Mouse (Mus musculus) forebrain, embryonic 10.5 days (tissue): ENCODE data around the gene Srgn. TPM values are rescaled to one million over a fixed set of nuclear protein-coding genes. Genes with fewer than 3 reads are reported as not detected.

Source experiments
- DNase-seq: peaks from one replicate; pipeline ENCODE4 v3.0.0-alpha.2; 2017; ENCODE audit warnings: low spot score; ENCODE audit errors: extremely low spot score
- H3K27ac ChIP-seq: fragments of 300-500 bp; sonication (generic); 2 replicates; pipeline ENCODE4 v1.5.1; 2016; ENCODE audit warnings: mild to moderate bottlenecking
- H3K27me3 ChIP-seq: fragments of 300-500 bp; sonication (generic); 2 replicates; pipeline ENCODE4 v1.6.1; 2016; ENCODE audit warnings: mild to moderate bottlenecking; ENCODE audit not compliant: poor library complexity, severe bottlenecking
- H3K36me3 ChIP-seq: fragments of 300-500 bp; sonication (generic); replicated peaks from 2 replicates; pipeline ENCODE4 v1.6.1; 2016; ENCODE audit warnings: mild to moderate bottlenecking, moderate library complexity
- H3K4me1 ChIP-seq: fragments of 300-500 bp; sonication (generic); 2 replicates; pipeline ENCODE4 v1.6.1; 2016
- H3K4me3 ChIP-seq: fragments of 300-500 bp; sonication (generic); 2 replicates; pipeline ENCODE4 v1.5.1; 2016; ENCODE audit warnings: mild to moderate bottlenecking, moderate library complexity
- H3K9me3 ChIP-seq: fragments of 300-500 bp; sonication (generic); 2 replicates; pipeline ENCODE4 v1.6.1; 2016; ENCODE audit warnings: mild to moderate bottlenecking, moderate library complexity
- WGBS: fragments of 180-500 bp; shearing (Covaris S2); methylation state at CpG from one replicate; pipeline ENCODE4 v1.1.7; 2016; 5-methylcytosine and 5-hydroxymethylcytosine counted together
- polyA plus RNA-seq: library from polyadenylated mRNA; unstranded; fragments of >200 nt; fragmentation: Nextera tagmentation; extraction: Ambion mirVana; gene quantifications from 2 replicates; pipeline ENCODE4 v1.2.1, GENCODE M21; 2016

Srgn gene
- polyA plus RNA-seq, 1 experiment from 2014 or later = 3.0 TPM

GRCm38 (mm10) chr10:62511528-62511927 is 15.7 kb downstream of the Srgn start:
- no peak for DNase-seq
- Histone ChIP-seq H3K36me3 (no peaks in the 10 kb centered on the region), H3K9me3 (no peaks in the 10 kb centered on the region), H3K4me3 (no peak overlapping the region), H3K27me3 (peaks cover 32% of the 10 kb centered on the region), H3K4me1 (peaks cover 10% of the 10 kb centered on the region), H3K27ac (no peak overlapping the region)
- WGBS = 85% methylated on average over 6 of the region's 6 CpGs

DNA sequence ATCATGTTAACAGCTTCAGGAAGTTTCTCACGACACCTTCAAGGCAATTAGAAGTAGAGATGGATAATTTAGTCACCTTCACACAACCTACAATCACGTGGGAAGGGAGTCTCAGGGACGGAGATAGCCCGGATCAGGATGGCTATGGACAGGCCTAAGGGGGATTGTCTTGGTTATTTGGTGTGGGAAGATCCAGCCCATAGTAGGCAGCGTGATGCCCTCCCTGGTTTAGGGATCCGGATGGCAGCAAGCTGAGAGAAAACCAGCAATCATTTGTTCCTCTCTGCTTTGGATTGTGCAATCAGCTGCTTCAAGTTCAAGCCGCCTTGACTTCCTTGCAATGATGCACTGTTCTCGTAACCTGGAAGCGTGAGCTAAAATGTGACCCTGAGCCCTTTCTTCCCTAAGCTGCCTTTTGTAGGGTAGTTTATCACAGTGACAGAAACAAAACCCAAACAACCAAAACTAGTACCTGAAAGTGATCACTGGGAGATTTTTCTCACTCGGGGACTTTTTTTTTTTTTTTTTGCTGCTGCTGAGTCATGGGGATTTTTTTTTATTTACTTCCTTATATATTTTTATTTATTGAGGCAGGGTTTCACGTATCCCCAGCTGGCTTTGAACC is 18.1 kb downstream of the Srgn start:
- 65% methylated on average over 11 of the region's 11 CpGs for WGBS
- H3K4me3 ChIP-seq = no peak overlapping the region

GRCm38 (mm10) chr10:62508459-62508858 is 18.8 kb downstream of the Srgn start:
- peak overlapping the region; percentile 43 for H3K4me3 ChIP-seq
- no peaks in the 10 kb centered on the region for H3K36me3 ChIP-seq
- no peak for DNase-seq
- H3K4me1 ChIP-seq = peaks cover 10% of the 10 kb centered on the region
- no peak overlapping the region for H3K27ac ChIP-seq
- no peaks in the 10 kb centered on the region for H3K9me3 ChIP-seq
- H3K27me3 ChIP-seq = peaks cover 38% of the 10 kb centered on the region
- WGBS = 10% methylated on average over 11 of the region's 11 CpGs

More for the DNA sequence above, 18.1 kb downstream of the Srgn start:
- H3K27ac ChIP-seq = no peak overlapping the region
- H3K27me3 ChIP-seq = peaks cover 38% of the 10 kb centered on the region
- no peak for DNase-seq
- no peaks in the 10 kb centered on the region for H3K36me3 ChIP-seq
- H3K9me3 ChIP-seq = no peaks in the 10 kb centered on the region
- H3K4me1 ChIP-seq = peaks cover 10% of the 10 kb centered on the region

DNA sequence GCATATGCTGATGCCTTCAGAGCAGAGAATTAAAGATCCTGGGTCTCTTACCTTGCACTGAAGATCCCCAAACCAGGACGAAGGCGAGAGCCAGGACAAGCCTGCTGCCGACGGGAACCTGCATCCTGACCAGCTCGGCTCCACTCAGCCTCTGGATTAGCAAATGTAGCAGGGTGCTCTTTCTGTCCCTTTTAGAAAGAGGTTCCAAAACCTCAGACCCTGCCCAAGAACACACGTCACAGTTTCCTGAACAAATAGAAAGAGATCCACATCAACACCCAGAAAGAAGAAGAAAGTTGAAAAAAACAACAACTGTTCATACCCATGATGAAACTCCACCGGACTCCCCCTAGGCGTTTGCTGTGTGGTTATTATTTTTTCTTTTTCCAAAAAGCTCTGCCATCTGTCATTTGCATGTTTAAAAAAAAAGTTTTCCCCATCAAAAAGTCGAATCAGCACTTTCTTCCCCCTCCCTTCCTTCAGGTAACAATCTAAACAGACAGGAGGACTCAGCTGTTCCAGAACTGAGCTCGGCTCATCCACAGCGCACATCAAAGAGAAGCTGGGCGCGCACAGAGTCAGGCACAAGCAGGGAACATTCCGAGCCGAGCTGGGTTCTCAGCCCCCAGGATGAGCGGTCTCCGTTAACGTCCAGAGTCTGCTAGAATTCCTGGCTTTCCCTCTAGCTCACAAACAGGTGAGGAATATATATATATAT is 19.5 kb downstream of the Srgn start:
- H3K4me1 ChIP-seq = peaks cover 10% of the 10 kb centered on the region
- no peak for DNase-seq
- H3K4me3 ChIP-seq = peak overlapping the region; percentile 43
- H3K36me3 ChIP-seq = no peaks in the 10 kb centered on the region
- no peaks in the 10 kb centered on the region for H3K9me3 ChIP-seq
- H3K27ac ChIP-seq = no peak overlapping the region
- 17% methylated on average over 18 of the region's 18 CpGs for WGBS
- peaks cover 38% of the 10 kb centered on the region for H3K27me3 ChIP-seq

DNA sequence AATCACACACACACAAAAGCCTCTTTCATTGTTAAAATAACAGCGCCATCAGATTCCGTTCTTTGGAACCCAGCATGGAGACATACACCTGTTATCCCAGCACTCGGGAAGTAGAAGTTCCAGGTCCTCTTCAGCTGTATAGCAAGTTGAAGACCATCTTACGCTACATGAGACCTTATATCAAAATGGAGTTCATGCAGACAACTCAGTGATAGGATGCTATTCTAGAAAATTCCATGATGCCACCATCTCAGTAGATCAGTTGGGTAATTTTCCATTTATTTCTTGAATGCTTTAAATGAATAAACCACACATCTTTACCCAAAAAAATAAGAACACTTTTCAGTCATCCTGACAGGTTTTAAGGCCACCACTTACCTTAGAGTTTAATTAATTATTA is 20.2 kb downstream of the Srgn start:
- Histone ChIP-seq H3K4me1 (peaks cover 10% of the 10 kb centered on the region), H3K36me3 (no peaks in the 10 kb centered on the region), H3K4me3 (no peak overlapping the region), H3K27me3 (peaks cover 38% of the 10 kb centered on the region), H3K27ac (no peak overlapping the region), H3K9me3 (no peaks in the 10 kb centered on the region)
- no peak for DNase-seq
- 90% methylated on average over 4 of the region's 4 CpGs for WGBS

GRCm38 (mm10) chr10:62506019-62506556 is 21.2 kb downstream of the Srgn start:
- no peak for DNase-seq
- no peaks in the 10 kb centered on the region for H3K36me3 ChIP-seq
- no peak overlapping the region for H3K27ac ChIP-seq
- H3K27me3 ChIP-seq = peaks cover 38% of the 10 kb centered on the region
- H3K4me1 ChIP-seq = peaks cover 10% of the 10 kb centered on the region
- H3K4me3 ChIP-seq = no peak overlapping the region
- no peaks in the 10 kb centered on the region for H3K9me3 ChIP-seq
- 91% methylated on average over 17 of the region's 17 CpGs for WGBS

- H3K9me3 ChIP-seq = no peaks in the 10 kb centered on the region
- H3K4me3 ChIP-seq = no peak overlapping the region
- 83% methylated on average over 9 of the region's 9 CpGs for WGBS
- no peak for DNase-seq
- H3K27ac ChIP-seq = no peak overlapping the region
- peaks cover 10% of the 10 kb centered on the region for H3K4me1 ChIP-seq
- no peaks in the 10 kb centered on the region for H3K36me3 ChIP-seq
- peaks cover 38% of the 10 kb centered on the region for H3K27me3 ChIP-seq
Observed at GRCm38 (mm10) chr10:62505224-62505983, 21.8 kb downstream of the Srgn start.

DNA sequence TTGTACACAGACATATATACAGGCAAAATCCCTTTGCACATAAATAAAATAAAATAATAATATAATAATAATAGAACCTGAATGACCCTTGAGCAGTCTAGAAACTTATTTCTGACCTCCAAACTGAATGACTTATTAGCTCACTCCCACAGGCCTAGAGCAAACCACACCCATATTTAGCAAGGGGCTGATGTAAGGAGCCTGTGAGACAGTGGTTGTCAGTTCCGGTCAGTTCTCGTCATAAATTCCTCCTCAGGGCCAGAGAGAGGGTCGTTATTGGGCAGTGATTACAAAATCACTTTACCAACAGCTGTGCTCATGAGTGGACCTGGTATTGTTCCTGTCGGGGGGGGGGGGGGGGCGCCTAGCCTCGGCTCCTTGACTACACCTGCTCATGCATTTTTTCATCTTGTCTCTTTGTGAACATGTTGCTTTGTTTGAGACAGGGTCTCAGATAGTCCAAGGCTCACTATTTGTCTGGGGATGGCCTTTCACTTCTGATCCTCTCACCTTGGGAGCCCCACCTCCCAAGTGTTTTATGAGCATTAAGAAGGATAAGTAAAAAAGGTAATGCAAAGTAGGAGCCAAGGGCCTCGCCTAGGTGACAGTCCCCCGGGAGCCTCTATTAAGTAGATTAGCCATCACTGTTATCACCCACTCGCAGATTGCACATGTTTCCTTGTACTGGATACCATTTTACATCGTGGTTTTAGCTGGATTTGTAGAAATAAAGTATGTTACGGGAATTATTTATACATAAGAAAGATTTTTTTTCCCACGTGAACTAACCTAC is 23.2 kb downstream of the Srgn start:
- DNase-seq = no peak
- Histone ChIP-seq H3K27me3 (peaks cover 31% of the 10 kb centered on the region), H3K36me3 (no peaks in the 10 kb centered on the region), H3K27ac (no peak overlapping the region), H3K4me3 (no peak overlapping the region), H3K9me3 (no peaks in the 10 kb centered on the region), H3K4me1 (peaks cover 10% of the 10 kb centered on the region)
- WGBS = 83% methylated on average over 12 of the region's 12 CpGs

DNA sequence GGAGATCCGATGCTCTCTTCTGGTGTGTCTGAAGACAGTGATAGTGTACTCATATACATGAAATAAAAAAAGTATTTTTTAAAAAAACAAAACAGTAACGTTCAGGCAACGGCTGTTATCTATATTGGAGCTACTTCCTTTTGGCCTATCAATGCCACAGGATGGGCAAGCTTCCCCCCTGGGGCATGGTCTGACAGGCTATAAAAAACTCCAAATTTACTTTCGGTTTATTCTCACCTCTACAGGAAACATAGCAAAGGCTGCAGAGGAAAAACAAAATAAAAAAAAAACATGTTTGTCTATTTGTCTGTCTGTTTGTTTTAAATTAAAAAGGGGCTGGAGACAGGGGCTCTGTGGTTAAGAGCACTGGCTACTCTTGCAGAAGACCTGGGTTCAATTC is 23.9 kb downstream of the Srgn start:
- H3K36me3 ChIP-seq = no peaks in the 10 kb centered on the region
- 82% methylated on average over 4 of the region's 4 CpGs for WGBS

DNA sequence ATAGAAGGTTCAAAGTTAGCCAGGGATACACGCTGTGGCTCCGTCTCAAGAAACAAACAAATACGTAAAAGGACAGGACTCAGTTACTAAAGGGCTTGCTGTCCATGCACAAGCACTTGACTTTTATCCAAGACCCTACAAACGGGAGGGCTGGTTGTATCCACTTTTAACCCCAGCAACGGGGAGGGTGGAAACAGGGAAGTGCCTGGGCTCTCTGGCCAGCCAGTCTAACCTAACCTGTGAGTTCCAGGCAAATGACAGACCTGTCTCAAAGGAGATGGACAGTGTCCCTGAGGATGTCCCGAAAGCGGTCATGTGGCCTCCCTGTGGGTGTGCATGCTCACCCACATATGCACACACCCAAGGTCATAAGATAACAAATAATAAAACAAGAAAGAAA is 25.3 kb downstream of the Srgn start:
- 86% methylated on average over 7 of the region's 7 CpGs for WGBS
- Histone ChIP-seq H3K36me3 (no peaks in the 10 kb centered on the region), H3K27ac (no peak overlapping the region), H3K27me3 (peaks cover 11% of the 10 kb centered on the region), H3K4me3 (no peak overlapping the region), H3K9me3 (no peaks in the 10 kb centered on the region), H3K4me1 (no peaks in the 10 kb centered on the region; the same call in 1 of the 2 replicates)
- DNase-seq = no peak

More for the DNA sequence above, 23.9 kb downstream of the Srgn start:
- peaks cover 6% of the 10 kb centered on the region for H3K4me1 ChIP-seq
- H3K9me3 ChIP-seq = no peaks in the 10 kb centered on the region
- H3K4me3 ChIP-seq = no peak overlapping the region
- no peak overlapping the region for H3K27ac ChIP-seq
- no peak for DNase-seq
- peaks cover 24% of the 10 kb centered on the region for H3K27me3 ChIP-seq

GRCm38 (mm10) chr10:62500916-62501615 is 26.2 kb downstream of the Srgn start:
- 91% methylated on average over 9 of the region's 9 CpGs for WGBS
- DNase-seq = no peak

More at GRCm38 (mm10) chr10:62500916-62501615, 26.2 kb downstream of the Srgn start:
- Histone ChIP-seq H3K27ac (no peak overlapping the region), H3K27me3 (0 out of 2 replicates have a peak, but pooled peaks cover 2% of the 10 kb centered on the region), H3K4me3 (no peak overlapping the region), H3K36me3 (no peaks in the 10 kb centered on the region), H3K9me3 (no peaks in the 10 kb centered on the region), H3K4me1 (no peaks in the 10 kb centered on the region; the same call in 1 of the 2 replicates)
